Mouse (Mus musculus) ES-E14 (cell line): ENCODE results near the gene Pde4d.

Experiments used
- CHD2 ChIP-seq: IDR thresholded peaks from 2 replicates; pipeline ENCODE4 v1.6.1; 2014; ENCODE audit warnings: mild to moderate bottlenecking, low read depth, low read length, inconsistent platforms
- HCFC1 ChIP-seq: IDR thresholded peaks from 2 replicates; pipeline ENCODE4 v1.6.1; 2012; ENCODE audit warnings: low read length, inconsistent platforms, borderline replicate concordance; ENCODE audit not compliant: insufficient read depth
- ZC3H11A ChIP-seq: IDR thresholded peaks from 2 replicates; pipeline ENCODE4 v1.6.1; 2012; ENCODE audit warnings: low read depth, mild to moderate bottlenecking, inconsistent platforms, low read length, borderline replicate concordance

- no peak for TF ChIP-seq CHD2
- no peak for TF ChIP-seq ZC3H11A
- TF ChIP-seq HCFC1: no peak
These were observed 370.7 kb downstream of the Pde4d start for GRCm38 (mm10) chr13:108820487-108820886.
